In the genomic region with DNA sequence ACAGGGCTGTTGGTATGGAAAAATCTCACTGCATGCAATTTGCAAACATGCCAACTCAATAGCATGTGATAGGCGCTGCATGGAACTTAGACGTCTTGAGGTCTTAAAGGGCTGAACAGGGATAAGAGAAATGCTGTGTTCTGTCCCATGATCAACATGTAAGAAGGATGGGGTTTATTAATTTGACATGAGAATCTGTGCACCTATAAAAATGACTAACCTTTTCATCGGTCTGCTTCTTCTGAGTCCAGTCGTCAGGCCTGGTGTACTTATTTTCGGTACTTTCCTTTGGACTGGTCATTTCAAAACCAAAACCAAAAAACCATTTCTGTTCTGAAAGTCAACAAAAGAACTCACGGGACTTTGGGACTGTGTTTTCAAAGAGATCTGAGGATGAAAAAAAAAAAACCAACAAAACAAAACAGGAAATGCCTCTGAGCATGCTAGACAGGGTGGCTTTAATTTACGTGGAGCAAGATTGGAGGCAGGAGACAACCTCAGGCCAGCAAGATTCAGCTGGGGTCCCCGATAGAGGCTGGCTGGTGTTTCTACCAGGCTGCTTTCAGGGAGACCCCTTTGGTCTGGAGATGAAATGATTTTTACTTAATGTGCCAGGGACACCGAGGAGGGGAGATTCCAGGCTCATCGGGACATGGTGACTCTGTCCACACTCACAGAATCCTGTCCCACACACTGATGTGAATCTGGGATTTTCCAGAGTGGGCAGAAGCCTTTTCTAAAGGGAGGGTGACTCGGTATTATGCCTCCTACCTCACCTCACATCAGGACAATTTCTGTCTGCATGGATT, we compare ENCODE assay signal across 9 mouse cellular contexts. TPM values are rescaled to one million over a fixed set of nuclear protein-coding genes. Genes with fewer than 3 reads are reported as not detected.
DNase-seq lines count a peak whose midpoint lies in the region; ATAC-seq and TF ChIP-seq lines count a peak whose summit lies in the region.
"Had no signal": no experiment of that assay in that cellular context is flagged by ENCODE, and none has a peak within 500 bp of the region (broad histone marks: within the 10 kb centered on the region; RNA-seq: fewer than 3 reads in every experiment).

No protein-coding gene starts in this region.

- peak; percentile 23 for DNase-seq in liver, adult 2 months (ENCODE audit: extremely low read depth, low read depth, low spot score)
- DNase-seq in liver: no peak
- no peak for DNase-seq in urinary bladder, adult 18-20 months (ENCODE audit: low spot score in 2 of 2)
- DNase-seq in thymus, adult 18-20 months: no peak

- H3K36me3 ChIP-seq in liver, adult 2 months (ENCODE audit: control insufficient read depth, insufficient read depth, low read length): no peaks in the 10 kb centered on the region
- no peaks in the 10 kb centered on the region for H3K36me3 ChIP-seq in forebrain, embryonic 13.5 days (ENCODE audit: poor library complexity, severe bottlenecking)
- no peaks in the 10 kb centered on the region for H3K36me3 ChIP-seq in liver, embryonic 12.5 days
- no peaks in the 10 kb centered on the region for H3K36me3 ChIP-seq in stomach, embryonic 16.5 days (ENCODE audit: control insufficient read depth, insufficient read depth, low read length)

- TF ChIP-seq CTCF in liver, adult 2 months (IDR thresholded peaks at IDR 0.05; ENCODE audit: low read depth, low read length): no peak

- ATAC-seq in forebrain, embryonic 13.5 days: no peak
- ATAC-seq in liver, embryonic 12.5 days: no peak
- ATAC-seq in stomach, embryonic 16.5 days (ENCODE audit: insufficient read depth, low FRiP score): no peak
- ATAC-seq in inflammation-experienced regulatory T-cells, adult 6 months: no peak

- H3K4me1 ChIP-seq in liver, adult 2 months (ENCODE audit: control insufficient read depth, insufficient read depth, low read length): peaks cover 5% of the 10 kb centered on the region; the same call in 1 of the 2 replicates
- H3K4me1 ChIP-seq in forebrain, embryonic 13.5 days: peaks cover 29% of the 10 kb centered on the region
- H3K4me1 ChIP-seq in liver, embryonic 12.5 days: 0 out of 2 replicates have a peak, but pooled peaks cover 7% of the 10 kb centered on the region
- H3K4me1 ChIP-seq in stomach, embryonic 16.5 days (ENCODE audit: control insufficient read depth, insufficient read depth, low read length): no peaks in the 10 kb centered on the region

- H3K9ac ChIP-seq in liver, adult 2 months (ENCODE audit: low read depth, low read length): no peak overlapping the region
- H3K9ac ChIP-seq in forebrain, embryonic 13.5 days: no peak overlapping the region
- H3K9ac ChIP-seq in liver, embryonic 12.5 days: no peak overlapping the region
- no peak overlapping the region for H3K9ac ChIP-seq in stomach, embryonic 16.5 days (ENCODE audit: low read length)

- no peaks in the 10 kb centered on the region for H3K27me3 ChIP-seq in liver, adult 2 months (ENCODE audit: control insufficient read depth, insufficient read depth, low read length)
- peaks cover 8% of the 10 kb centered on the region; the same call in 1 of the 2 replicates for H3K27me3 ChIP-seq in forebrain, embryonic 13.5 days
- peaks cover 31% of the 10 kb centered on the region for H3K27me3 ChIP-seq in liver, embryonic 12.5 days (replicated peaks)
- peaks cover 20% of the 10 kb centered on the region for H3K27me3 ChIP-seq in stomach, embryonic 16.5 days (ENCODE audit: control insufficient read depth, insufficient read depth, low read length)

- no peaks in the 10 kb centered on the region for H3K9me3 ChIP-seq in forebrain, embryonic 13.5 days (replicated peaks)
- H3K9me3 ChIP-seq in liver, embryonic 12.5 days (replicated peaks): no peaks in the 10 kb centered on the region
- H3K9me3 ChIP-seq in stomach, embryonic 16.5 days (replicated peaks; ENCODE audit: control insufficient read depth, low read length): no peaks in the 10 kb centered on the region

- peak overlapping the region; percentile 62 for H3K4me2 ChIP-seq in forebrain, embryonic 13.5 days
- H3K4me2 ChIP-seq in liver, embryonic 12.5 days: peak overlapping the region; percentile 46
- peak overlapping the region; percentile 38; the same call in 1 of the 2 replicates for H3K4me2 ChIP-seq in stomach, embryonic 16.5 days (ENCODE audit: low read depth, low read length)

- H3K4me3 ChIP-seq in liver, adult 2 months (ENCODE audit: insufficient read depth, low read depth, low read length): no peak overlapping the region
- H3K4me3 ChIP-seq in forebrain, embryonic 13.5 days: no peak overlapping the region
- no peak overlapping the region for H3K4me3 ChIP-seq in liver, embryonic 12.5 days
- no peak overlapping the region for H3K4me3 ChIP-seq in stomach, embryonic 16.5 days (replicated peaks; ENCODE audit: low read length)

- no peaks in the 10 kb centered on the region for H3K79me2 ChIP-seq in liver, adult 2 months (ENCODE audit: control insufficient read depth, insufficient read depth, low read length)

- no peak overlapping the region for H3K27ac ChIP-seq in liver, adult 2 months (replicated peaks; ENCODE audit: insufficient read depth, low read depth, low read length)
- H3K27ac ChIP-seq in forebrain, embryonic 13.5 days: peak overlapping the region; percentile 52; the same call in 1 of the 2 replicates
- no peak overlapping the region for H3K27ac ChIP-seq in liver, embryonic 12.5 days
- H3K27ac ChIP-seq in stomach, embryonic 16.5 days (ENCODE audit: low read length): no peak overlapping the region

- TF ChIP-seq POLR2A in liver, adult 2 months (IDR thresholded peaks at IDR 0.05; ENCODE audit: extremely low read depth, insufficient read depth, low read length): no peak

- WGBS in liver, adult 2 months: 70% methylated on average over 11 of the region's 11 CpGs
- WGBS in forebrain, embryonic 13.5 days: 17% methylated on average over 11 of the region's 11 CpGs
- 55% methylated on average over 11 of the region's 11 CpGs for WGBS in liver, embryonic 12.5 days (ENCODE audit: insufficient replicate concordance)
- WGBS in stomach, embryonic 16.5 days: 54% methylated on average over 11 of the region's 11 CpGs

RNA-seq across cellular contexts. Expression of gene Otx2, which starts 36.6 kb away (rescaled TPM):
- total RNA-seq in liver, adult 2 months (2014; rRNA removed): not detected in 2 replicates
- polyA plus RNA-seq in liver, adult 2 months (2012; rRNA removed): not detected in 2 replicates
- polyA plus RNA-seq in forebrain, embryonic 13.5 days (2015; fragmentation: Nextera tagmentation; extraction: Ambion mirVana): 24.9 and 36.8 TPM in 2 replicates
- not detected in 2 replicates for polyA plus RNA-seq in liver, embryonic 12.5 days (2016; fragmentation: Nextera tagmentation; extraction: Ambion mirVana)
- polyA plus RNA-seq in stomach, embryonic 16.5 days (2015; fragmentation: Nextera tagmentation; extraction: Ambion mirVana): 0.10 TPM in 1 of 2 replicates, not detected in the other
- not detected for polyA plus RNA-seq in inflammation-experienced regulatory T-cells, adult 6 months (2017; shearing (Covaris generic))
- total RNA-seq: common myeloid progenitor, adult 5-6 weeks had no signal

Comparison
In these comparisons a context has a peak if more than half of its experiments do, and no peak if none do; other contexts are left out.
1. RNA of gene Otx2, which starts 36.6 kb away (polyA plus RNA-seq): 24.9 to 36.8 TPM in forebrain, embryonic 13.5 days; not detected in inflammation-experienced regulatory T-cells, adult 6 months, not detected in liver, adult 2 months, not detected in liver, embryonic 12.5 days and 0.10 TPM in stomach, embryonic 16.5 days; every median in the first group is over 10 times any median in the second.
2. Peak in every context shown above with its lines, with median percentiles within 50 percentile points of each other: H3K4me2 ChIP-seq.